Mouse (Mus musculus) brown adipose tissue, adult 24 weeks (tissue): ENCODE data around the gene LTO1. TPM values are rescaled to one million over a fixed set of nuclear protein-coding genes. Genes with fewer than 3 reads are reported as not detected.

Experiments used
- H3K27ac ChIP-seq: fragments of 200-500 bp; replicated peaks from 2 replicates; pipeline ENCODE4 v1.5.1; 2012; ENCODE audit warnings: low read depth, mild to moderate bottlenecking, low read length
- H3K4me1 ChIP-seq: fragments of 200-500 bp; 2 replicates; pipeline ENCODE4 v1.6.1; 2012; ENCODE audit warnings: low read length, mixed read lengths; ENCODE audit not compliant: control insufficient read depth, insufficient read depth, insufficient read length
- H3K4me3 ChIP-seq: fragments of 200-500 bp; 2 replicates; pipeline ENCODE4 v1.5.1; 2012; ENCODE audit warnings: low read depth, mild to moderate bottlenecking, low read length, moderate library complexity; ENCODE audit not compliant: insufficient read depth
- polyA plus RNA-seq: library from polyadenylated mRNA; stranded (reverse); fragments of >200 nt; gene quantifications from 2 replicates; pipeline ENCODE4 v1.2.4, GENCODE M21; 2012; ENCODE audit not compliant: missing spikeins, insufficient read depth, insufficient read length

The LTO1 gene
- polyA plus RNA-seq, 1 experiment, result 20.4 TPM

DNA sequence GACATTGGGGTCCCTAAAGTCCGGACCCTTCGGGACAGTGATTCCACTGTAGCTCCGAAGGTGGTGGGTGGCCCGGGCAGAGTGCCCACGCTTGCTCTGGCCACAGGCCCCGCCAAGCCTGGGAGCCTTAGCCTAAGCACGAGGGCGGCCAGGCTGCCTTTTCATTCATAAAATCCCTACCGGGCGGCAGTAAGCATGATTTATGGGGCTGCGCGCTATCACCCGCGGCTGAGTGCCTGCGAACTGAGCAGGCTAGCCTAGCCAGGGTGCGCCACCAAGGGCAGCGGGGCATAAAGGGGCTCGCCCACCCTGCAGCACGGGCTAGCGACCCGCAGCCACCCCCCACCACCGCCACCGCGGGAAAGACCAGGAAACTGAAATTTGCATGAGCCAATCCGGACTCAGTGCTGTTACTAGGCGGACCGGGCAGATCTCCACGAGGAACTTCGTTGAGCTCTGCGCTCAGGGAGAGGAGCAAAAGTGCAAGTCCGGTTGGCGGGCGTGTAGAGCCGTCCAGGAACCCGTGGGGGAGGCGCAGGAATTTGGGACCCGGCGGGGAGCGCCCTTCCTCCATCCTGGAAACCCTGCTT lies 26.4 kb downstream of the LTO1 start:
- peak overlapping the region; percentile 79 for H3K27ac ChIP-seq
- H3K4me1 ChIP-seq, result peaks cover 8% of the 10 kb centered on the region
- peak overlapping the region; percentile 66 for H3K4me3 ChIP-seq

GRCm38 (mm10) chr7:144942071-144942743 lies 27.3 kb downstream of the LTO1 start:
- peaks cover 8% of the 10 kb centered on the region for H3K4me1 ChIP-seq
- peak overlapping the region; percentile 52 for H3K4me3 ChIP-seq
- H3K27ac ChIP-seq, result peak overlapping the region; percentile 79

DNA sequence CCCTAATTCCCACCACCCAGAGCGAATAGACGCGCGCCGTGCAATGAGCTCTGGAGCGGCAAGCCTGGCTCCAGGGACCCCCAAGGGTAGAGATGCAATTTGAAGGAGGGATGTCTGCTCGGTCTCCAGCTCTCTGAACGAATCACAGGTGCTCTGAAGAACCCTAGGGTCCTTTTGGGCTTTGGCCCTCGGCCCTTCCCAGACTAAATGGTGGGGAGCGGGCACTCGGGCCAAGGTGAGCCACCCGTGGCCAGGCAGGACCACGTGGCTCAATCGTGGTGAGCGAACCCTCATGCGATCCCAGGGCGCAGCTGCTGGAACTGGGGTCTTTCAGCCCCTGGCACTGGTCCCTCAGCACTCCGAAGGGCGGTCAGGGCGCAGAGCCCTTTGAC lies 27.8 kb downstream of the LTO1 start:
- peak overlapping the region; percentile 52 for H3K4me3 ChIP-seq
- H3K27ac ChIP-seq, result peak overlapping the region; percentile 35

GRCm38 (mm10) chr7:144943254-144943653 lies 28.4 kb downstream of the LTO1 start:
- Histone ChIP-seq H3K27ac (peak overlapping the region; percentile 35), H3K4me1 (peaks cover 8% of the 10 kb centered on the region), H3K4me3 (peak overlapping the region; percentile 52)

More for the DNA sequence above, 27.8 kb downstream of the LTO1 start:
- H3K4me1 ChIP-seq, result peaks cover 8% of the 10 kb centered on the region

- Histone ChIP-seq H3K27ac (no peak overlapping the region), H3K4me1 (no peaks in the 10 kb centered on the region), H3K4me3 (no peak overlapping the region)
These were observed 43.9 kb downstream of the LTO1 start for GRCm38 (mm10) chr7:144958509-144959395.

DNA sequence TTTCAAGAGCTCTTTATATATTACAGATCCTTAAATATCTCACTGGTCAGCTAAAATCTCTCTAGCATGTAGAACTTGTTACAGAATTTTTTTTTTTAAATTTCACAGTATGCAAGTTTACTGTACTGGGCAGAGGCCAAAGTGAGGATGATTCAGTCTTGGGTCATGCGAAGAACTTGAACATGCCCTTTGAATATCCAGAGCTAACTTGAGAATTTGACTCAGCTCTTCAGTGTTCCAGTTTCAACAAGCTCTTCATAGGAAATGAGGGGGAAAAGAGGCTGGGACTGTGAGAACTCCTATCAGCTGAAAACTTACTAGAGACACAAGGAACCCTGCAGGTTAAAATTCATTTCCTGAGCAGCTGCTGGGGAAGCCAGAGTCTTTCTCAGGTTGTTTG lies 49.0 kb downstream of the LTO1 start:
- Histone ChIP-seq H3K4me3 (no peak overlapping the region), H3K27ac (no peak overlapping the region)

GRCm38 (mm10) chr7:144964316-144964715 lies 49.4 kb downstream of the LTO1 start:
- no peaks in the 10 kb centered on the region for H3K4me1 ChIP-seq
- H3K27ac ChIP-seq, result no peak overlapping the region
- H3K4me3 ChIP-seq, result no peak overlapping the region

More for the DNA sequence above, 49.0 kb downstream of the LTO1 start:
- no peaks in the 10 kb centered on the region for H3K4me1 ChIP-seq

GRCm38 (mm10) chr7:144965893-144966292 lies 51.0 kb downstream of the LTO1 start:
- Histone ChIP-seq H3K27ac (no peak overlapping the region), H3K4me1 (no peaks in the 10 kb centered on the region)

DNA sequence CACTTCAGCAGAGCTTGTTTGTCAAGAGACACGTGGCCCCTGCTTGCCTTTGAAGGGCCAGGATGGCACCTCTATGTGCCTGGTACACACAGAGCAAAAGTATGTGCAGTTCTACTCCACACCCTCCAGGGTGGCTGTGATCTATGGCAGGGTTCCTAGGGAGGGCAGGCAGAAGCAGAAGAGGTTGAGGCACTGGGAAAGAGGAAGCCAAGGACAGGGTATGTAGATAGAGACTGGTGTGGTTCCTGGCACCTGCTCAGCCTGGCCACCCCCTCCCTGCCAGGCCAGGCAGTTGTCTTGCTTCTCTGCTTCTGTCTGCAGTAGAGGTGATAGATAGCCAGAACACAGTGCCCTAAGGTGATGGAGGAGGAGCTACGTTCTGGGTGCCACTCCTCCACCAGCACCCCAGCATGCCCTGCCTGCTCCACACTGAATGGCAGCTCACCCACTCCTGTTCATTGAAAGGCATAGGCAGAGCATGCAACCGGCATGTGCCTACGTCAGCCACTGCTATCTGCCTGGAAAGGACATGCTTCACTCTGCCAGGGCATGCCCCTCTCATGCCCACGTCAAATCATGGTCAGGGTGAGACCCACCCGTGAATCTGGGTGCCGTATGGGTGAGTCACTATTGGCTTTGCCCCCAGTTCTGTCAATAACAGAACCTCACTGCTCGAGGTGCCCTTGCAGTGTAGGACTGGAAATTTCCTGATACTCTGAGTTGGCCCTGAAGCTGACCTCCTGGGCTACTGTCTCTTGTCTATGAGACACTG lies 56.3 kb downstream of the LTO1 start:
- Histone ChIP-seq H3K4me3 (no peak overlapping the region), H3K4me1 (peaks cover 2% of the 10 kb centered on the region; the same call in 1 of the 2 replicates), H3K27ac (no peak overlapping the region)

More at GRCm38 (mm10) chr7:144965893-144966292, 51.0 kb downstream of the LTO1 start:
- no peak overlapping the region for H3K4me3 ChIP-seq

GRCm38 (mm10) chr7:144971769-144972168 lies 56.9 kb downstream of the LTO1 start:
- no peak overlapping the region for H3K4me3 ChIP-seq
- H3K4me1 ChIP-seq, result peaks cover 2% of the 10 kb centered on the region; the same call in 1 of the 2 replicates
- no peak overlapping the region for H3K27ac ChIP-seq

DNA sequence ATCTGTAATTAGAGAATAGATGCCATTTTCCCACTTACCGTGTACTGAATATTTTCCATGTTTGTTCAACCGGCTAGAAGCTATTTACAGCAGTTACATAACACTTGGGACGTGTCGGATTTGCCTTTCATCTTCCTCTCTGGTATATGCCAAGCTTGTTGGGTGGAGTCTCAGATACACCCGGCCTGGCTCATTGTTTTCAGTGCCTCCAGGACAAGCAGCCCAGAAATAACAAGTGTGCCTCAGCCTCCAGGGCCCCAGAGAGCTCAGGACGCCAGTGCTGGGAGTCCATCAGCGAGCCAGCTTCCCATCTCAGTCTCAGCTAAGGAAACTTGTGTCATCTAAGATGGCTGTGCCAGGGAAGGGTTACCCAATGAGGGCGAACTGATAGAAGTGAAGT lies 58.6 kb downstream of the LTO1 start:
- no peak overlapping the region for H3K27ac ChIP-seq
- no peak overlapping the region for H3K4me3 ChIP-seq
- H3K4me1 ChIP-seq, result peaks cover 8% of the 10 kb centered on the region

- no peak overlapping the region for H3K27ac ChIP-seq
- H3K4me3 ChIP-seq, result no peak overlapping the region
- peaks cover 14% of the 10 kb centered on the region for H3K4me1 ChIP-seq
These were observed 62.2 kb downstream of the LTO1 start for GRCm38 (mm10) chr7:144977121-144977520.

DNA sequence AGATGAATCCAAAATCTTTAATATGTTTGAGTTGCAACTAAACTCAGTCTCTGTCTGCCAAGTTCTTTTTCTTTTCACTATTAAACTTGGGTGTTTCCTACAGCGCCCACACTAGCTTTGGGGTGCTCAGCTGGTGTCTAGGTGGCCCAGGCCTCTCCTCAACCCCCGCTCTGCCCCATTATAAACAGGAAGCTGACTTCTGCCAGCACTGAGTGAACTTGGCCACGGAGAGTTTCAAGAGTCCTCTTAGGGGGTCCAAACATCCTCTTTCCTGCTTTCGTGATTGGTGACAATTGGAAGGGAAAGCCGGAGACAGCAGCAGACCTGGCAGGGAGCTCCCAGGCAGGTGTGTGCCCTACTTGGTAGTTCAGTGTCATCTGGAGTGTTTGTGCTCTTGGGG lies 64.9 kb downstream of the LTO1 start:
- no peak overlapping the region for H3K27ac ChIP-seq
- peaks cover 11% of the 10 kb centered on the region for H3K4me1 ChIP-seq
- no peak overlapping the region for H3K4me3 ChIP-seq
